Mouse (Mus musculus) testis, adult 2 months (tissue): ENCODE results near the gene Agpat3. TPM values are rescaled to one million over a fixed set of nuclear protein-coding genes. Genes with fewer than 3 reads are reported as not detected.

Experiments used
- H3K27ac ChIP-seq: fragments of 200-500 bp; 2 replicates; pipeline ENCODE4 v1.5.1; 2012; ENCODE audit warnings: low read depth, low read length; ENCODE audit not compliant: control insufficient read depth, insufficient read depth
- H3K27me3 ChIP-seq: fragments of 200-500 bp; 2 replicates; pipeline ENCODE4 v1.6.1; 2012; ENCODE audit warnings: mild to moderate bottlenecking, low read length, moderate library complexity; ENCODE audit not compliant: control insufficient read depth, insufficient read depth
- H3K36me3 ChIP-seq: fragments of 200-500 bp; 2 replicates; pipeline ENCODE4 v1.6.1; 2012; ENCODE audit warnings: mild to moderate bottlenecking, low read length; ENCODE audit not compliant: control insufficient read depth, insufficient read depth
- H3K4me1 ChIP-seq: fragments of 200-500 bp; 2 replicates; pipeline ENCODE4 v1.6.1; 2012; ENCODE audit warnings: low read length; ENCODE audit not compliant: control insufficient read depth, insufficient read depth
- H3K4me3 ChIP-seq: fragments of 200-500 bp; 2 replicates; pipeline ENCODE4 v1.5.1; 2012; ENCODE audit warnings: low read depth, mild to moderate bottlenecking, low read length, moderate library complexity, mixed read lengths; ENCODE audit not compliant: control insufficient read depth
- CTCF ChIP-seq: fragments of 200-500 bp; IDR thresholded peaks from 2 replicates; pipeline ENCODE4 v1.5.1; 2012; ENCODE audit warnings: low read depth, mild to moderate bottlenecking, inconsistent platforms, low read length, moderate library complexity; ENCODE audit not compliant: control insufficient read depth, insufficient read depth, insufficient replicate concordance
- POLR2A ChIP-seq: fragments of 200-500 bp; IDR thresholded peaks from 2 replicates; pipeline ENCODE4 v1.6.1; 2012; ENCODE audit warnings: low read depth, mild to moderate bottlenecking, inconsistent platforms, low read length, moderate library complexity; ENCODE audit not compliant: control insufficient read depth
- polyA plus RNA-seq: library from polyadenylated mRNA; depleted of rRNA; stranded (reverse); fragments of >200 nt; gene quantifications from 2 replicates; pipeline ENCODE4 v1.2.3, GENCODE M21; 2012

Gene Agpat3
- polyA plus RNA-seq, 1 experiment = 1,109 TPM

DNA sequence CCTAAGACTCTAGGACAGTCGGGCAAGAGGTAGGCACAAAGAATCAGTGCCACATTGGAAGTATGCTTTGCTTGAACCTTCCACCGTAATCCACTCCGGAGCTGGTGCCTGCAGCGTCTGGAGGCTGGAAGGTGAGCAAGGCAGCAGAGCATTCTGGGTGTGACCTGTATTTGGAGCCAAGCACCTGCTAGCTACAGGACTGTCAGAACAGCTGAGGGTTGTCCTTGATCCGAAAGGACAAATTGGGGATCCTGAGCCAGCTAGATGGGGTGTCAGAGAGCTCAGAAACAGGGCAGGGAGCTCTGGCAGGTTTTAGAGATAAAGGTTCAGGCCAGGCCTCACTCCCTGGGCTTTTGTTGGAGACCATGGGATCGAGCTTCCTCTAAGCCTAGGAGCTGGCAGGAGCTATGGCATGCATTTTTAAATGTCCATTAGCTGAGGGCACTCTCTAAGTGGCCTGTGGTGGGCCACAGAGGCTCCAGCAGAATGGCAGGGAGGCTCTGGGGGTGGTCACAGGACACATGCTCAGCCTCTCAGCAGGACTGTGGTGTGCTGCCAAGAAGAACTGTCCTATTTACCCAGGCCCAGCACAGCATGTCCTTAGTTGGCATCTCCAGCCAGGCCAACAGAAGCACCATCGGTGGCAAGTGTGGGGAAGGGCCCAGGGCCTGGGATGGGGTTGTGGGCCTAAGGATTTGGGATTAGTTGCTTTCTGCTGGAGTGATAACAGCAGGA, 91.2 kb downstream of the Agpat3 start:
- Histone ChIP-seq H3K27ac (no peak overlapping the region), H3K36me3 (no peaks in the 10 kb centered on the region), H3K27me3 (no peaks in the 10 kb centered on the region), H3K4me1 (no peaks in the 10 kb centered on the region), H3K4me3 (no peak overlapping the region)
- no peak for TF ChIP-seq CTCF
- no peak for TF ChIP-seq POLR2A

GRCm38 (mm10) chr10:78260322-78260721, 92.0 kb downstream of the Agpat3 start:
- H3K27ac ChIP-seq = no peak overlapping the region
- TF ChIP-seq CTCF (no peak), POLR2A (no peak)
- no peaks in the 10 kb centered on the region for H3K27me3 ChIP-seq
- H3K4me1 ChIP-seq = no peaks in the 10 kb centered on the region; the same call in 1 of the 2 replicates
- no peaks in the 10 kb centered on the region for H3K36me3 ChIP-seq
- no peak overlapping the region for H3K4me3 ChIP-seq

GRCm38 (mm10) chr10:78259702-78260101, 92.6 kb downstream of the Agpat3 start:
- Histone ChIP-seq H3K36me3 (no peaks in the 10 kb centered on the region), H3K4me3 (no peak overlapping the region), H3K4me1 (no peaks in the 10 kb centered on the region; the same call in 1 of the 2 replicates), H3K27me3 (no peaks in the 10 kb centered on the region), H3K27ac (no peak overlapping the region)
- TF ChIP-seq POLR2A (no peak), CTCF (no peak)

DNA sequence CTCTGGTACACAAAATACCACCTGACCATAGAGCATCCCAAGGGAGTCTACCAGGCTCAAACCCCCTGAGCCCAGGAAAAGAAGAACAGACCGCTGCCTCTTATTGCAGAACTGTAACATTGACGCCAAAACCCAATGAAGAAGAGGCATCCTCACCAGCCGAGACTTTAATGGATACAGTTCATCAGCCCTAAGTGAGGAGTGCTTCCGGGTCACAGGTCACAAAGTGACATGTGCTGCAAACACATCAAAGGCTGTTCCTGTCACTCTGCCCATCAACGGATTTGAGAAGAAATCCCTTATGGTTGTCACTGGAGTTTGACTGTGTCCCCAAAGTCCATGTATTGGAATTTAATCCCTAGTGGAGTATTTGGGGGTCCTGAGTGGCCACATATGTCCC, 93.1 kb downstream of the Agpat3 start:
- H3K36me3 ChIP-seq = no peaks in the 10 kb centered on the region
- no peak overlapping the region for H3K27ac ChIP-seq
- no peak for TF ChIP-seq CTCF
- TF ChIP-seq POLR2A = no peak
- H3K27me3 ChIP-seq = no peaks in the 10 kb centered on the region
- H3K4me1 ChIP-seq = no peaks in the 10 kb centered on the region; the same call in 1 of the 2 replicates
- no peak overlapping the region for H3K4me3 ChIP-seq

DNA sequence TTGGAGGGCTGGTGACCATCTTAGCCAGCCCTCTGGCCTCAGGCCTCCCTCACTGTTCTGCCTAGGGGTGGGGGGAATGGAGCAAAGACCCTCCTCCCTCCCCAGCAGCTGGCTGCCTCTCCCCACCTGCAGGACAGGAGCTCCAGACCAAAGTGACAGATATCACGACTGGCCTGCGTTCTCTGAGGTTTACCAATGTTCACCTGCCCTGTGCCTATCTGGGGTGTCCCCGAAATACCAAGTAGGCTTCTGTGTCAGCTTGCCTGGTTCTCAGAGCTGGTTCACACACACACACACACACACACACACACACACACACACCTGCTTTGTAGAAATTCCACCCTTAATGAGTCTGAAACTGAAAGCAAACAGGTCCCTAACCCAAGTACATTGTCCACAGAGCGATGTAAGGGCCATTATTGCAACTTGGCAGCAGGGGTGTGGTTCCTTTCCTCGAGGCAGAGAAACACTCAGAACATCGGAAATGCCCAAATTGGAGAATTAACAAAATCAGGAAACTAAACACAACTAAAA, 94.1 kb downstream of the Agpat3 start:
- no peaks in the 10 kb centered on the region; the same call in 1 of the 2 replicates for H3K4me1 ChIP-seq
- no peaks in the 10 kb centered on the region for H3K36me3 ChIP-seq
- TF ChIP-seq POLR2A (no peak), CTCF (no peak)
- H3K27ac ChIP-seq = no peak overlapping the region
- H3K27me3 ChIP-seq = no peaks in the 10 kb centered on the region
- no peak overlapping the region for H3K4me3 ChIP-seq

GRCm38 (mm10) chr10:78255646-78256059, 96.6 kb downstream of the Agpat3 start:
- H3K27ac ChIP-seq = no peak overlapping the region
- H3K4me1 ChIP-seq = no peaks in the 10 kb centered on the region; the same call in 1 of the 2 replicates
- no peaks in the 10 kb centered on the region for H3K36me3 ChIP-seq
- no peak overlapping the region for H3K4me3 ChIP-seq
- TF ChIP-seq CTCF = no peak
- no peak for TF ChIP-seq POLR2A
- H3K27me3 ChIP-seq = no peaks in the 10 kb centered on the region

DNA sequence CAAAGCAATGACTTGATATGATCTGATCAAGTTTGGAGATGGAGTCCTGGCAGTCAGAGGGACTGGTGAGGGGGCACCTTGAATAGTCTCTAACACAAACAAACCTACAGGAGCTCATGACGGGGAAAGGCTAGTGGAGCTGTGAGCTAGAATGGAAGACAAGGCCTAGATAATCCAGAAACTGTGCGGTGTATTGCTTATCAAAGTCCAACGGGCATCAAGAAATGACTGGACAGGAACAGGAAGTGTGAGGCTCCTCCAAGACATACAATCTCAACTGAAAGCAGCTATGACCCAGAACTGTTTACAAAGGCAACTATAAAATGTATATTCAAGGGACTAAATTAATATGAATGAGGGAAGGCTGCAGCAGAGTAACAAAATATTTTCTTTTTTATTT, 105.1 kb downstream of the Agpat3 start:
- Histone ChIP-seq H3K4me1 (peaks cover 17% of the 10 kb centered on the region), H3K27me3 (no peaks in the 10 kb centered on the region), H3K4me3 (no peak overlapping the region), H3K36me3 (no peaks in the 10 kb centered on the region), H3K27ac (no peak overlapping the region)
- TF ChIP-seq POLR2A (no peak), CTCF (no peak)
